Mouse (Mus musculus): ENCODE data around the gene Wfdc6a.

GRCm38 (mm10) chr2:164564346-164564745 is 20.9 kb downstream of the Wfdc6a start:
- TF ChIP-seq POLR2A (IDR thresholded peaks at IDR 0.05; ENCODE audit: low read depth, low read length) = no peak
- no peak for TF ChIP-seq CTCF (IDR thresholded peaks at IDR 0.05; ENCODE audit: extremely low read depth, insufficient read depth, insufficient read length, insufficient replicate concordance)

Measured in spleen, adult 2 months (tissue).